Mouse (Mus musculus) cerebellum, adult 18-20 months (tissue): Measurements from ENCODE around the gene Slc28a1.
"Not testable (repeated sequence)": the region's sequence is repeated elsewhere in the genome, so short reads cannot be mapped to it uniquely, and the experiment has no call there.

Experiments
- DNase-seq, 2 experiments: peaks; one replicate each; pipeline ENCODE4 v3.0.0; 2021

Slc28a1 gene

DNA sequence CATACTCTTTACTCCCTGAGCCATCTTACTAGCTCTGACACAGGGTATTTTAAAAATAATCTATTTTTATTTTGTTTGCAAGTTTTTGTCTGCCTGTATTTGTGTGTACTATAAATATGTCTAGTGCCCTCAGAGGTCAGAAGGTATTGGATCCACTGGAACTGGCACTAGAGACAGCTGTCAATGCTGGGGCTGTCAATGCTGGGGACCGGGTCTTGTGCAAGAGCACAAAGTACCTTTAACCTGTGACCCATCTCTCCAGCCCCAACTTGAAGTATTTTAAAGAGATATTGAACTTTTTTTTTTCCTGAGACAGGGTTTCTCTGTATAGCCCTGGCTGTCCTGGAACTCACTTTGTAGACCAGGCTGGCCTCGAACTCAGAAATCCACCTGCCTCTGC, 59.3 kb downstream of the Slc28a1 start:
- no peak for DNase-seq

DNA sequence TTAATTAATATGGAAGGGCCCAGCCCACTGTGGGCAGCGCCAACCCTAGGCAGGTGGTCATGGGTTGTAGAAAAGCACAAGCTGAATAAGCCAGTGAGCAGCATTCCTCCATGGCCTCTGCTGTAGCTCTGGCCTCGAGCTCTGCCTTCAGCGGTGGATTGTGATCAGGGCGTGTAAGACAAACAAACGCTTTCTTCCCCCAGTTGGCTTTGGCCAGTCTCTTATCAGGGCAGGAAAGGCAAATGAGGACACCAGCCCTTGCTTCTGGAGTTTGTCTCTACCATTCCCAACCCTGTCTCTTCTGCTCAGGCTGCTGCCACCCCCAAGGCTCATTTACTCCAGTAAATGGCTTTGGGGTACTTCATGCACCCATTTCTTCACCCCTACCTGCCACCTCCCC, 60.1 kb downstream of the Slc28a1 start:
- no peak for DNase-seq

DNA sequence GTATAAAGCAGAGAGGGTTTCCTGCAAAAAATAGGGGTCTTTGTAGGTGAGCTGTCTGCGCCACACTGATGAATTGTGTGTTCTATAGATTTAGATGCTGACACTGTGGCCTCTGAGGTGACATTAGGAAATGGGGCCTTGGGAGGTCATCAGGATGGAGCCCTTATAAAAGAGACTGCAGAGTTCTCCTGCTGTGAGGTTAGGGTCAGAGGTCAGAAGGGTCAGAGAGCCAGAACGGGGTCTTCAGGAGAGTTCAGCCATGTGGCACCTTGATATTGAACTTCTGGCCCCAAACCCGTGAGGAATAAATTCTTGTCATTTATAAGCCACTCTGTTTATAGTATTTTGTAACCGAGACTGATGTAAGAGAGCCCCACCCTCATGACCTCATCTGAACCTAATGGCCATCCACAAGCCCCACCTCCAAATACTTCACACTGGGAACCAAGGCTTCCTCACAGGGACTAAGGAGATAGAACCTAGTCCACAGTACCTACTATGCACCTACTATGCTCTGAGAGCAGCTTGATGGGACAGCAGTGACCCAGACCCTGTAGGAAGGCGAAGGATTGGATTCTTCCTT, 61.7 kb downstream of the Slc28a1 start:
- DNase-seq, result no peak

DNA sequence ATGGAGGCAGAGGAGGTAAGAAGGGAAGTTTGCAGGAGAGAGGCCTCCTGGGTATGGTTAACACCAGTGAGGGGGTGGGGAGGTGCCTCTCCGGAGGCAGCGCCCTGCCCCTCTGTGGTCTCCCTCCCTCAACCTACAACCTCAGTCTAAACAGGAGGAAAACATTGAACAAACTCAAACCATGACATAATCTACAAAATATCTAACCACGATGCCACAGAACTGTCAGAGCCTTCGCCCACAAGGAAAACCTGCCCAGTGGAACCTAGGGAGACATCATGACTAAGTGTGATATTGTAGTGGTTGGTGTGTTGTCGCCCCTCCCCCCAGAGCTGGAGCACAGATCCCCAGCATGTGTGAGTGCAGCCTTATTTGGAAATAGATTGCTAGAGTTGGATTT, 64.9 kb downstream of the Slc28a1 start:
- no peak for DNase-seq

DNA sequence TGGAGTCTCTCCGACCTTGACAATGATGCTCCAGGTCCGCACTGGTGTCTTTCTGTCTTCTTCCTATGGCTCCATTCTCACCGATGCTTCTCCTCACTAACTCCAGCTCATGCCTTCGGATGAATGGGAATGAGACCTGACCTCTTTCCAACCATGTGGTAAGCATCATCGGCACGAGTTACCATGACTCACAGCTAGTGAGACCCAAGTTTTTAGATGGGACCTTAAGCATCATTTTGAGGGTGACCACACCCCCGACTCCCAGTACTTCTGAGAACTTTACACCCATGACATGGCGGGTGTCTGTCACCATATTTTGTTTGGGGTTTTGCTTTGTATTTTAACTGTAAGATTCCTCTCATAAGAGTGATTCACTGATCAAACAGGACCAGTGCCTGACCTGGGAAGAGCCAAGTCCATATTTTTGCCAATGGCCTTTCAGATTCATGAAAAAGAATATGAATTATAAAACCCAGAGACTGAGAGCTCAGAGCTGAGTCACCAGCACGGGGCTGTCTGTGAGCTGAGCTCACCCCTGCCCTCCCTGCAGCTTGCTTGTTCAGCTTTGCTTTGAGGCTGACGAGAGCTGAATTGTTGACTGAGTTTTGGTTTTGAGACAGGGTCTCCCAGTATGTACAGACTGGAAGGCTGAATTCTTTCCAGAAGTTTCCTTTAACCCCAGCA, 68.0 kb downstream of the Slc28a1 start:
- DNase-seq, result no peak

DNA sequence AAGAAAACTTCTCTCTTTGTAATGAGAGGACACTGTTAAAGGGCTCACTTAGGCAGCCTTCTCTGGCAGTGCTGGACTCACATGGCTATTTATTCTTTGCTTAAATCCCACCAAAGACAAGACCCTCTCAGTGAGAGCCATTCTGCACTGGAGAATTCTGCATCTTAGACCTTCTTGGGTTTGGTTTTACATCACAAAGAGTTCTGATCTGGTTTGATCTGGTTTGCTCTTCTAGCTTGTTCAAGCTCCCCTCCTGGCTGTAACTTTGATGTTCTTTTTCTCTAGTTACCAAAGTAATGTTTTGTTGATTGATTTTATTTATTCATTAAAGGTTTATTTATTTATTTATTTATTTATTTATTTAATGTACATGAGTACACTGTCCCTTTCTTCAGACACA, 68.6 kb downstream of the Slc28a1 start:
- no peak for DNase-seq

DNA sequence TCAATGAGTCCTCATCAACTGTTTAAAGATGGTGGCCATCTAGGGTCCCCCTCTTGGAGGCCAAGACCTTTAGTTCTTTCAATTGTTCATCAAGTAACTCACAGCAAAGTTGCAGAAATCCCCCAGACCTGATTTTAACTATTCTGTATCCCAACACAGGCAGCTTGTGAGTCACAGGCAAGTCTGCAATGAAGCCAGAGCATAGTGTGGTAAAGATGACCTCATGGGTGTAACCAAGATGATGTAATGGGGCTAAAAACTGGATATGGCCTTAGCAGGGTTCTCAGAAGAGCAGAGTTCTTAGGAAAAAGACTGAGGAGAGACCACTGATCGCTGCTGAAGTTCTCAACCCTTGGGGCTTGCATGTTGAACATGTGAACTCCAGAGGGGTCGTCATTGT, 69.5 kb downstream of the Slc28a1 start:
- DNase-seq, result no peak

DNA sequence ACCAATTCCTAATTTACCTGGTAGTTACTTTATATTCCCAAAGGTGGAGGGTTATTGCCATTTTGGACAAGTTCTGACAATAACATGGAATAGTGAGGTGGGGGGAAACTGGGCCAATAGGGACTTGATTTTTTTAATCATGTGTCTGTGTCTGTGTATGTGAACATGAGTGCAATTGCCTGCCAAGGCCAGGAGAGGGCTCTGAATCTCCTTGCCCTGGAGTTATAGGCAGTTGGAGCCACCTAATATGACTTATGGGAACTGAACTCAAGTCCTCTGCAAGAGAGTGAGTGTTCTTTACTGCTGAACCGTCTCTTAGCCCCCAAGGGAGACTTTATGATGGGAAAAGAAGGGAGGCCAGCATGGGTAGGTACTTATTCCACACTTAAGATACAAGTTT, 70.1 kb downstream of the Slc28a1 start:
- no peak for DNase-seq

DNA sequence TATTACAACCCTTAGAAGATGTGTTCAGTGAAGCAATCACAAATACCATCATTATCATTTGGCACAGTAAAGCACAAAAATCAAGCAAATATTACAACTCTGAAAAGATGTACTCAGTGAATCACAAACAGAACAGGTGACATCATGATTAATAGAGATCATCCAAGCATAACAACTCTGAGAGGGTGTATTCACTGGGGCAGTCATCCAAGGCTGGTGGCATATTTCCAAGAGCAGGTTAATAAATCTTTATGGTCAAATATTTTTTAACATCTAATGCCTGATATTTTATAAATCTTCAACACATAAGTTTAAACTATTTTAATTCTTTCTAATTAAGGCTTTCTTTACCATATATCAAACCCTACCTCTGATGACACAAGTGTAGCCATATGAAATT, 71.4 kb downstream of the Slc28a1 start:
- not testable (repeated sequence) for DNase-seq

DNA sequence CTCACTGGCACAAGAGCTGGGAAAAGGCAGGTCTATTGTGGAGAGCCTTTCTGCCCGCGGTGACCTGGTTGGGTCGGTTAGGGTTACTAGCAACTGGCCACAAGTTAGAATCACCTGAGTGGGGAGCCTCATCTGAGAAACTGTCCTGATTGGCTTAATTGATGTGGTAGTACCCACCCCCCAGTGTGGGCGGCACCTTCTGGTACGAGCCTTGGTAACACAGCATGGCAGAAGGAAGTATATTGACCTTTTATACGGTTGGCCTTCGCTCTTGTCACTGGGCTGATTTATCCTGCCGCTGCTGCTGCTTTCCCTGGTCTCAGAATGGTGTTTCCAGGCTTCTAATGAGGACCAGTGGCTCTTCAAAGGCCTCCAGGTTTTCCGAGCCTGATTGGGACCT, 74.6 kb downstream of the Slc28a1 start:
- no peak for DNase-seq

DNA sequence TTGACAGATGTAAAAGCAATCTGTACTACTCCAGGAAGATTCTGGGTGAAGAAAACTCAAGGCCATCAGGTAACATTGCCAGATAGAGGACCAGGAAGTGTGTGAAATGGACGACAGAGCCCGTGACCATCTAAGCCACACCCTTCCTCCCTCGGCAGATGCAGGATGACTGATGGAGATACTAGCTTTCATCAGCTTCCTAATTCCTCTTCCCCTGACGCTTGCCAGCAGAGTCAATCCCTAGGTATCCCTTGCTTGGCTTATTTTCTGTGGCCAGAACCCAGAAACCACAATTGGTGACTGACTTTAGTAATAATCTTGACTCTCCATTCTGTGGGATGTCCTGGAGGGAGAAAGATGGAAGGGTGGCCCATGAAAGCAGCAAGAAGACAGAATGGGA, 80.9 kb downstream of the Slc28a1 start:
- DNase-seq, result no peak

DNA sequence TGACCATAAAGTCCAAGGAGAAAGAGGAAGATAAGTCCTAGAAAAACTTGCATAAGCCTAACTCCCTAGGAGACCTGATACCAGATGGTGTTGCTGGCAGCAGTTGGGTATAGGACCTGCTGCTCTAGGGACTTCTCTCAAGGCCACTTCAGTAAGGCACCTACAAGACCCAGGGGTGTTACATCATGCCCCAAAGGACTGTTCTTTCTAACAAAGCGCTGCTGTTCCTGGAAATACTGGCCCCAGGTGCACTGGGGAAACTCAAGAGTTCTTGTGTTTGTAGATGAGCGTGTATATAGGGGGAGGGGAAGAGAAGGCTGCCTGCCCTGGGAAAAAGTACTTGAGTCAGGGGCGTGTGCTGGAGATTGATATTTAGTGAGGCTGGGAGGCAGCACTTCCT, 82.2 kb downstream of the Slc28a1 start:
- DNase-seq, result no peak

DNA sequence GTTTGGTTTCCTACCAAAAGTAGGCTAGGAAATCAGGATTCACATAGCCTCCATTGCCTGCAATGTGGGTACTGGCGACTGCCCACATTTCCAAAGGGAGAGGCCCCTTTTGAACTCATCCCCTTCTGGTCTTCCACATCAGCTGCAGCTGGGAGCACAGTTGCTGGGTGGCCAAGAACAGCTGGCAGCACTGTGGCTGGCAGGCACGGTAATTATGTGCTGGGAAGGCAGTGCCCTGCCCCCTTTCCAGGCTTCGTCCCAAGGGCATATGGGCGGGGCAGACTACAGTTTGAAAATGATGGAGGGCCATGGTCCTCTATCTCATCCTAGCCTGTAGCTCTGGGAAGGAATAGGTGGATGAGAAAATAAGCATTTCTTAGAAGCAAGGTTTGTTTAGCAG, 83.9 kb downstream of the Slc28a1 start:
- no peak for DNase-seq

DNA sequence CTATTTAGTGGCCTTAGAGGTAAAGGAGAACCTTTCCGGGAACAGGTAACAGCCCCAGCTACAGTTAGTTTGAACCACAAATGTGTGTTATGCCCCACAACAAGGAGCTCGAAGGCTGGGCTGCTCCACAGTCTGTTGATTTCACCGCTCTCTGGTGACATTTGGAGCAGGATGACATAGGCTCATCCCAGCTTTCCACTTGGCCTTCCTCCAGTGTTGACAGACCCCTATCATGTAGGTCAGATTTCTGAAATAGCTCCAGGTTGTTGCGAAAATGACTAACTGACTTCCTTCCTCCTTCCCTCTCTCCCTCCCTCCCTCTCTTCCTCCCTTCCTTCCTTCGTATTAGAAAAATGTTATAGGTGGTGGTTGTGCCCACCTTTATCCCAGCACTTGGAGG, 84.5 kb downstream of the Slc28a1 start:
- no peak for DNase-seq

DNA sequence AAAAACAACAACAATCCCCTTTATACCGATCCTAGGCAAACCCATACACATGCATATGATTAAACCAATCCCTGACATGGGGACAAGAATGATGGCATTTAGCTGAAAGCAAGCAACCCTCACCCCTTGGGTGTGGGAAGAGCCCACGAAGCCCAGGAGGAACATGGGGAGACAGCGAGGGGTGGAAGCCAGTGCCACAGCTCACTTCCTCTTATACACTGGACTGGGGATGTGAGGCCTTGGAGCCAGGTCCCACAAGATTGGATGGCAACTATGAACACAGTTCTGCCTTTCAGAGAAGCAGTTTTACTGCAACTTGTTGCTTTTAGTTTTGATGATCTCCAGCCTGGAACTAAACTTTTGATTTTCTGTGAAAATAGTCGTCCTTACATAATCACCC, 85.2 kb downstream of the Slc28a1 start:
- no peak for DNase-seq

DNA sequence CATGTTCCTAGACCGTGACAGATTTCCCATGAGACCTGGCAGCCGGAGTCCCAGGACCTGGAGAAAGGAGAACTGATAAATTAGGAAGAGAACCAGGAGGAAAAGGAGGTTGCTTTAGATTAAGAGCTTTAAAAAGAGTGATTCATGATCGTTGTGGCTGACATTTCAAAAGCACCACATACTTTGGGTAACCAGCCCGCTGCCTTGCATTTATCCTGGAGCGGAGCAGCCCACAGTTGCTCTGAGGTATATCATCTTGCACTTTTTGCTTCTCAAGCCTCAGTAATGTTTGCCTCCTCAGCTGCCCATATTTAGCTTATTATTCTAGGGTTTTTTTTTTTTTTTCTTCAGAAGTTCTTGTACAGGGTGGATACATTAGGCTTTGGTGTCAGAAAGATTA, 87.8 kb downstream of the Slc28a1 start:
- no peak for DNase-seq

DNA sequence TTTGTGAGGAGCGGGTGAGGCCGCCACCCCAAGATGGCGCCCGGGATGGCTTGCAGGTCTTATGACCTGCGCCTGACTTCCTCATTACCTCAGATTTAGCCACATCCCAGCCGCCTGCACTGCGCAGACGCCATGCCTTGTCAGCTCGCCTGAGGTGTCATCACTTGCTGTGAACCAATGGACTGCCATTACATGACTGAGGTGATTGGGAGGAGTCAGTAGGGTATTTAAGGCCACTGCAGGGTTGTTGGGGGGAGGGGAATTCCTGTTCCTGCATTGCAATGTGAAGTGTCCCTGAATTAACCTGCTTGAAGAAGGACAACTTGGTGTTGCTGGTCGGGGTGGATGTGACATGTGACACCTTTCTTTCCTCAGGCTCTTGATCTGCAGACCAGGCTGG, 89.0 kb downstream of the Slc28a1 start:
- not testable (repeated sequence) for DNase-seq

DNA sequence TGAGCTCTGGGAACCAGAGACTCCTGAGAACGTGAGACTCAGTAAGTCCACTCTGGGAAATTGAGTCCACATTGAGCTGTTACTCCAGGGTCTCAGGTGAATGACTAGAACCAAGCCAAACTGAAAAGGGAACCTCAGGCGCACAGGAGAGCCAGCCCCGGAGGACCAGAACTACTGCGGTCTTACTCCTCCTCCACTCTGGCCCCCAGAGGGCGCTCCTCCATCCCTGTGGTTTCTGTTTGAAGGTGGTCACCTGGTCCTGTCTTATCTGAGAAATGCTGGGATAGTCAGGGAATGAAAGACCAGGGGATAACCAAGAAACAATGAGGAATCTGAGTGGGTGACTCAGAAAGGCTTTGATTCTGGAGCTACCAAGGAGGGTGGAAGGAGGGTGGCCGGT, 94.3 kb downstream of the Slc28a1 start:
- DNase-seq, result peak; percentile 18 to 39

DNA sequence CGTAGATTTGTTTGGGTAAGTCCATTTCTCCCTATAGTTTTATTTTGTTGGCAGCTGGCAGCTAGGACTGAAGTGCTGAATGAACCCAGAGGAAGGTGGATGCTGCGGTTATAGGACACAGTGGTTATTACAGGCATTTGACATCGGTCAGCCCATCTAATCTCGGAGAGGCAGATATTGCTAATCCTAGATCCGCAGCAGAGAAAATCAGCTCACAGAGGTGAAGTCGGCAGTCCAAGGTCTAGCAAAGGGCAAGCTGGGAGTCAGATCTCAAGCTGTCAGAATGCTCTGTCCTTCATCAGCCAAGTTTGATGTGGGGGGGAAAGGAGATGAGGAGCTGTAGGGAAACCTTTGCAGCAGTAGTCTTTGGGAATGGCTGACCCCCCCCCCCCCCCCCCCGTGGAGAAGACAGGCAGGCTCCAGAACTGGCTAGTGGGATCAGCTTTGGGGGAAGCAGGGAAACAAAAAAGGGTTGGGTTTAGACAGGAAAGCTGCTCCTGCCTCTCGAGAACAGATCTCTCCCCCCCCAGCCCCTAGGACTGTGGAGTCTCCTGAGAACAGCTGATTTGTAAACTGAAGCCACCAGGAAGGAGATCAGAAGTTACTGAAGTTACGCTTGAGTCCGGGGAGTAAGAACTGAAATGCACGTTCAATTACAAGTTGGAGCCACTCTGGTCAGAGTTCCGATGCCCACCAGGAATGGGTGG, 95.5 kb downstream of the Slc28a1 start:
- no peak for DNase-seq

DNA sequence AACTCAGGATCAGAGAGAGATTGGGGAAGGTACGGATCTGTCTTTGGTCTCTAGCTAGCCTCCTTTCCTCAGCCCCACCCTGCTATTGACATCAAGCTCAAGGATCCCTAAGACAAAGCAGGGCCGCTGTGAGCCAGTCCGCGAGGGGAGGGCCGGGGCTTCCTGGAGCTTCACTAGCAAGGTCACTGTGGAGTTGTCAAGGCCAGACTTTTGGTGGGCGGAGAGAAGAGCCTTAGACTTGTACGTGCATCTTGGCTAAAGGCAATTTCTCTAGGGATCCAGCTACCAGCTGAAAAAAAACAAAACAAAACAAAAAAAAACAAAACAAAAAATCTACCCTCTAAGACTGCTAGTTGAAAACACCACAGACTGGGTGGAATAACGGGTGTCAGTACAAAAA, 97.2 kb downstream of the Slc28a1 start:
- DNase-seq, result no peak

DNA sequence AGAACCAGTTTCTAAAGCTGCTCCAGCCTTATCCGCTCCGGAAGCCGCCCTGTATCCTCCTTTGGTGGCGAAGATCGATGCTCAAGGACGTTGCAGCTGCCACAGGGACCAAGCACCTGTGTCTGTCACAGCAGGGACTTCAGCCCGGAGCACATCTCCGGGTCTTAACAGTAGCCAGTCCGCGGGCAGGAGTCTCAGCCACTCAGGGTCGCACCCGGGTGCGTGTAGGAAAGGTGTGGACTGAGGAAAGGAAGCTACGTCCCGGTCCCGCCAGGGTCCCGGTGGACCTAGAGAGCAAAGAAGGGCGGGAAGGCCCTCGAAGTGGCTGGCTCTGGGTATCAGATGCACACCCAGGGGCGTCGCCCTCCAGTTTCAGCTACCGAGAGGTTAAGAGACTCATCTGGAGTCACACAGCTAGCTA, 97.7 kb downstream of the Slc28a1 start:
- no peak for DNase-seq

DNA sequence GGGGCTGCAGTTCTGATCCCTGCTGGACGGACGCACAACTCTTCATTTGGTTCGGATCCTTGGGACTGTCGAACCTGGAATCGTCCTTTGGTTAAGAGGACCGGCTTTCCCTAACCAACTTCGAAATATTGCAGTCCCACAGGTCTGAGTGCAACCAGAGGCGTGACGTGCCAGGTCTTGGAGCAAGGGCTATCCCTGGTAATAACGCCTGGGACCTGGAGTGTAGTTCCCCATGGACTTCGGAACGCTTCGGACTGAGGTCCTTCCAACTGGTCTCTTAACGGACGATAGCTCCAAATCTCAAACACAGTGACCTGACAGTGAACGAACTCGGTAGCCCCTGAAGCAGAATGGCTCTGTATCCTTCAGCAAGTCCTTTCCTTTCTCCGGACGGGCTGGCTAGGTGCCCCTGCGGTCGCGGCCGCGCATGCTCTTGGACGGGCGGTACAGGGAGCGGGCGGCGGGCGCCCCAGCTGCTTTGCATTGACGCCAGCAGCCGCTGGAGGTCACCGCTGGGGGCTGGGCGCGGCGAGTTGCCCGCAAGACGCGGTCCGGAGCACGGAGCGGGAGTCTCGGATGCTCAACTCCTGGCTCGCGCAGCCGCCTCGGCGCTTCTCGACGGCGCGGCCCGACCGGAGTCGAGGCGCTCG, 98.2 kb downstream of the Slc28a1 start:
- DNase-seq, result peak; percentile 34 to 42

DNA sequence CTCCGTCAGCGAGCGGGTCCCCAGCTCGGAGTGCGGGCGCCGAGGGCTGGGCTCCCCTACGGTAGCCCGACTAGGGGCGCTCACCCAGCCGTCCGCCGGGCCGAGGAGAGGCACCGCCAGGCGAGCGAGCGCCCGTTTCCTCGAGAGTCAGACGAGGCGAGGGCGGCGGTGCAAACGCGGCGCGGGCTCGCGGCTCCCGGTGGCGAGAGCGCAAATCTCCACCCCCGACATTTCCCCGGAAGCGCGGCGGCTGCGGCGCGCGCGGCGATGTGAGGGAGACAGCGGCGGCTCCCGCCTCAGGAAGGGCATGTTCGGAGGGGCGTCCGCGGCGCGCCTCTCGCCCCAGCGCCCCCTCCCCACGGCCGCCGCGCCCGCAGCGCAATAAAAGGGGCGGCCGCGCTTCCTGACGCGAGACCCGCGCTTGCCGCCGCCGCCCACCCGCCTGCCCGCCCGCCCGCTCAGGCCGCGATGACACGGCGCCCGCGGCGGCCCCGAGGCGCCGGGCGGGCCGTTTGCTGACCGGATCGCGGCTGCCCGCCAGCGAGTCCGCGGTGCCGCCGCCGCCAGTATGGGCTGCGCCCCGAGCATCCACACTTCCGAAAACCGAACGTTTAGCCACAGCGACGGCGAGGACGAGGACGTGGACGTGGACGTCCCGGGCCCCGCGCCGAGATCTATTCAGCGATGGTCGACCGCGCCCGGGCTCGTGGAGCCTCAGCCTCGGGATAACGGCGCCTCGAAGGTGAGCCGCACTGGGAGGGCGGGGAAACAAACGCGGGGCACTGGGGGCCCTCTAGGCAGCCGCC, 99.0 kb downstream of the Slc28a1 start, which contains the start of gene Pde8a:
Gene Pde8a, plus strand, starts transcription at position 250 of the 806 bp plus-strand sequence.
- no peak for DNase-seq
